Comparison of ENCODE assay signal across 7 mouse cellular contexts in genomic region chr5:72796186-72796613, GRCm38 (mm10). TPM values are rescaled to one million over a fixed set of nuclear protein-coding genes. Genes with fewer than 3 reads are reported as not detected.
DNase-seq lines count a peak whose midpoint lies in the region; ATAC-seq and TF ChIP-seq lines count a peak whose summit lies in the region.

No protein-coding gene starts in this region.

- WGBS in spleen, adult 2 months: 5% methylated on average over 14 of the region's 14 CpGs
- WGBS in hindbrain, embryonic 14.5 days: 67% methylated on average over 14 of the region's 14 CpGs
- 15% methylated on average over 14 of the region's 14 CpGs for WGBS in lung, adult 2 months
- 42% methylated on average over 14 of the region's 14 CpGs for whole genome bisulfite sequencing in stomach, embryonic 14.5 days

- no peak for TF ChIP-seq CTCF in spleen, adult 2 months (IDR thresholded peaks at IDR 0.05; ENCODE audit: extremely low read depth, insufficient read depth, insufficient read length, insufficient replicate concordance)
- TF ChIP-seq CTCF in embryonic fibroblast, embryonic 13.5 days (IDR thresholded peaks at IDR 0.05; ENCODE audit: borderline replicate concordance, insufficient read depth, low read length): no peak
- no peak for TF ChIP-seq CTCF in lung, adult 2 months (IDR thresholded peaks at IDR 0.05; ENCODE audit: insufficient read depth, low read length)

- 0 out of 2 replicates have a peak overlapping the region, but pooled peaks have one; percentile 10 for H3K9ac ChIP-seq in hindbrain, embryonic 14.5 days
- no peak overlapping the region for H3K9ac ChIP-seq in stomach, embryonic 14.5 days (replicated peaks; ENCODE audit: low read depth, low read length)

- H3K36me3 ChIP-seq in spleen, adult 2 months (ENCODE audit: control insufficient read depth, insufficient read depth, low read length): no peaks in the 10 kb centered on the region
- H3K36me3 ChIP-seq in hindbrain, embryonic 14.5 days (replicated peaks; ENCODE audit: control insufficient read depth, insufficient read depth): no peaks in the 10 kb centered on the region
- no peaks in the 10 kb centered on the region for H3K36me3 ChIP-seq in stomach, embryonic 14.5 days (ENCODE audit: control insufficient read depth, insufficient read depth, low read length)

- H3K4me1 ChIP-seq in spleen, adult 2 months (ENCODE audit: control insufficient read depth, insufficient read depth, insufficient read length): peaks cover 22% of the 10 kb centered on the region
- H3K4me1 ChIP-seq in embryonic fibroblast, embryonic 13.5 days (ENCODE audit: control insufficient read depth, insufficient read depth, low read length): no peaks in the 10 kb centered on the region; the same call in 1 of the 2 replicates
- H3K4me1 ChIP-seq in hindbrain, embryonic 14.5 days (replicated peaks; ENCODE audit: control insufficient read depth, insufficient read depth, low read length): no peaks in the 10 kb centered on the region
- no peaks in the 10 kb centered on the region for H3K4me1 ChIP-seq in lung, adult 2 months (ENCODE audit: control insufficient read depth, insufficient read depth, low read length)
- no peaks in the 10 kb centered on the region for H3K4me1 ChIP-seq in stomach, embryonic 14.5 days (ENCODE audit: control insufficient read depth, insufficient read depth, low read length)

- peak overlapping the region; percentile 49; the same call in 1 of the 2 replicates for H3K4me3 ChIP-seq in spleen, adult 2 months (ENCODE audit: extremely low read depth, insufficient read depth, insufficient read length)
- no peak overlapping the region for H3K4me3 ChIP-seq in embryonic fibroblast, embryonic 13.5 days (ENCODE audit: insufficient read depth, low read length)
- no peak overlapping the region for H3K4me3 ChIP-seq in hindbrain, embryonic 14.5 days (replicated peaks; ENCODE audit: low read length)
- peak overlapping the region; percentile 60 for H3K4me3 ChIP-seq in lung, adult 2 months (replicated peaks; ENCODE audit: extremely low read depth, low read depth, low read length)
- peak overlapping the region; percentile 15; the same call in 1 of the 2 replicates for H3K4me3 ChIP-seq in stomach, embryonic 14.5 days (ENCODE audit: low read depth, low read length)

- peak overlapping the region; percentile 32 for H3K4me2 ChIP-seq in hindbrain, embryonic 14.5 days (replicated peaks)
- peak overlapping the region; percentile 28; the same call in 1 of the 2 replicates for H3K4me2 ChIP-seq in stomach, embryonic 14.5 days (replicated peaks; ENCODE audit: low read depth, low read length)

- no peaks in the 10 kb centered on the region for H3K27me3 ChIP-seq in spleen, adult 2 months (ENCODE audit: control insufficient read depth, insufficient read depth, low read length)
- no peaks in the 10 kb centered on the region for H3K27me3 ChIP-seq in hindbrain, embryonic 14.5 days (ENCODE audit: control insufficient read depth, insufficient read depth, low read length)
- H3K27me3 ChIP-seq in stomach, embryonic 14.5 days (ENCODE audit: control insufficient read depth, insufficient read depth, low read length): no peaks in the 10 kb centered on the region

- H3K27ac ChIP-seq in spleen, adult 2 months (ENCODE audit: insufficient read depth, low read length): peak overlapping the region; percentile 82
- peak overlapping the region; percentile 50 for H3K27ac ChIP-seq in embryonic fibroblast, embryonic 13.5 days (ENCODE audit: insufficient read depth, low read length)
- H3K27ac ChIP-seq in hindbrain, embryonic 14.5 days: no peak overlapping the region
- H3K27ac ChIP-seq in stomach, embryonic 14.5 days (ENCODE audit: low read length): no peak overlapping the region

- no peak for TF ChIP-seq POLR2A in spleen, adult 2 months (IDR thresholded peaks at IDR 0.05; ENCODE audit: low read depth, low read length)
- TF ChIP-seq POLR2A in embryonic fibroblast, embryonic 13.5 days (IDR thresholded peaks at IDR 0.05; ENCODE audit: low read depth, low read length): peak; percentile 49
- TF ChIP-seq POLR2A in lung, adult 2 months (IDR thresholded peaks at IDR 0.05; ENCODE audit: borderline replicate concordance, extremely low read depth, low read depth, low read length): no peak

- no peak for ATAC-seq in hindbrain, embryonic 14.5 days (ENCODE audit: low FRiP score)
- no peak for ATAC-seq in stomach, embryonic 14.5 days (ENCODE audit: insufficient number of reproducible peaks, insufficient read depth, low FRiP score, low read depth)

- DNase-seq in spleen, adult 2 months (ENCODE audit: low read depth in 1 of 2, low spot score in 2 of 2): peak in 1 of 2 experiments; percentile 47
- DNase-seq in spleen, postnatal 14 days (ENCODE audit: low spot score in 2 of 2): no peak
- no peak for DNase-seq in hindbrain, embryonic 14.5 days (ENCODE audit: low spot score)
- no peak for DNase-seq in lung, adult 2 months
- DNase-seq in cerebellum, postnatal 25 days: no peak

- H3K9me3 ChIP-seq in hindbrain, embryonic 14.5 days (ENCODE audit: control insufficient read depth, low read length): no peaks in the 10 kb centered on the region
- no peaks in the 10 kb centered on the region for H3K9me3 ChIP-seq in stomach, embryonic 14.5 days (ENCODE audit: control insufficient read depth, low read depth, low read length)

RNA-seq across cellular contexts. Expression of gene Txk, which starts 43.6 kb away (rescaled TPM):
- 4.2 TPM in 2 replicates for polyA plus RNA-seq in spleen, adult 2 months (2012; rRNA removed)
- polyA plus RNA-seq in embryonic fibroblast, embryonic 13.5 days (2011; ENCODE audit: insufficient read length, low read depth, missing spikeins): 0.12 and 0.16 TPM in 2 replicates
- polyA plus RNA-seq in hindbrain, embryonic 14.5 days (2014; fragmentation: Nextera tagmentation; extraction: Ambion mirVana): 0.14 and 0.23 TPM in 2 replicates
- polyA plus RNA-seq in lung, adult 2 months (2012; rRNA removed): 0.43 and 0.75 TPM in 2 replicates
- polyA plus RNA-seq in stomach, embryonic 14.5 days (2014; fragmentation: Nextera tagmentation; extraction: Ambion mirVana): 0.29 and 0.32 TPM in 2 replicates

Comparison
In these comparisons a context has a peak if more than half of its experiments do, and no peak if none do; other contexts are left out.
1. H3K27ac ChIP-seq: peak in spleen, adult 2 months (single experiment) and embryonic fibroblast, embryonic 13.5 days (single experiment); none in hindbrain, embryonic 14.5 days (single experiment) and stomach, embryonic 14.5 days (single experiment).
2. H3K4me3 ChIP-seq: peak in spleen, adult 2 months (single experiment), lung, adult 2 months (single experiment) and stomach, embryonic 14.5 days (single experiment); none in embryonic fibroblast, embryonic 13.5 days (single experiment) and hindbrain, embryonic 14.5 days (single experiment).